Mouse (Mus musculus): ENCODE results near the gene Cox5a.

DNA sequence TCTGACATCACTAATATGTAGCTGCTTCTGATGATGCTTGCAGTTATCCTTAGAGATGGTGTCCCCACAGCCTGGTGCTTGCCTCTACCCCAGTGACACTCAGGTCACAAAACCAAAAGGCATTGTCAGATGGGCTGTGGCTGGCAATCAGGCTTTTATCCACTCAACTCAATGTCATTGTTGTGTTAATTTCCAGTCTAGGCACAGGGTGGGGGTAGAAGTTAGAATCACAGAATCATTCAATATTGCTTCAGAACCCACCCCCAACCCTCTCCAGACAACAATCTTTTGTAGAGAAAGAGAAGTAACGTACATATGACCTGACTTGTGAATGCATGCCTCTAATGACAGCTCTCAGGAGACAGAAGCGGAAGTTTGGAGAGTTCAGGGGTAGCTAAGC lies 10.5 kb upstream of the Cox5a start:
- no peak for TF ChIP-seq CTCF (IDR thresholded peaks at IDR 0.05; ENCODE audit: low read depth, low read length)
- TF ChIP-seq POLR2AphosphoS5 (IDR thresholded peaks at IDR 0.05; ENCODE audit: insufficient replicate concordance, low read depth, low read length): no peak
